Mouse (Mus musculus) testis, postnatal 14 days (tissue): ENCODE results near the gene 5730480H06Rik.

Source experiments
- DNase-seq: peaks from one replicate; pipeline ENCODE4 v3.0.0; 2021; ENCODE audit warnings: low spot score

Gene 5730480H06Rik

GRCm38 (mm10) chr5:48327652-48328051 lies at the start of gene 5730480H06Rik:
Gene 5730480H06Rik (plus strand): TSS chr5:48327952.
- DNase-seq: no peak

- DNase-seq: no peak
Observed at GRCm38 (mm10) chr5:48301186-48301585, 26.6 kb upstream of the 5730480H06Rik start.

GRCm38 (mm10) chr5:48315057-48315602 lies 12.6 kb upstream of the 5730480H06Rik start:
- no peak for DNase-seq

GRCm38 (mm10) chr5:48320597-48320996 lies 7.2 kb upstream of the 5730480H06Rik start:
- DNase-seq: no peak

- DNase-seq: no peak
Observed at GRCm38 (mm10) chr5:48326221-48326620, 1.5 kb upstream of the 5730480H06Rik start.

- no peak for DNase-seq
Observed at GRCm38 (mm10) chr5:48329751-48330150, 2.0 kb downstream of the 5730480H06Rik start.

- DNase-seq: no peak
Observed at GRCm38 (mm10) chr5:48330817-48331216, 3.1 kb downstream of the 5730480H06Rik start.

GRCm38 (mm10) chr5:48331441-48331840 lies 3.7 kb downstream of the 5730480H06Rik start:
- DNase-seq: no peak

- no peak for DNase-seq
Observed at GRCm38 (mm10) chr5:48333407-48333806, 5.7 kb downstream of the 5730480H06Rik start.

GRCm38 (mm10) chr5:48333884-48334513 lies 6.2 kb downstream of the 5730480H06Rik start:
- no peak for DNase-seq

GRCm38 (mm10) chr5:48340808-48341433 lies 13.2 kb downstream of the 5730480H06Rik start:
- no peak for DNase-seq

GRCm38 (mm10) chr5:48345095-48345982 lies 17.6 kb downstream of the 5730480H06Rik start:
- DNase-seq: no peak

- no peak for DNase-seq
Observed at GRCm38 (mm10) chr5:48345983-48346648, 18.4 kb downstream of the 5730480H06Rik start.

GRCm38 (mm10) chr5:48349309-48349708 lies 21.6 kb downstream of the 5730480H06Rik start:
- no peak for DNase-seq

GRCm38 (mm10) chr5:48371890-48372766 lies 44.4 kb downstream of the 5730480H06Rik start:
- peak; percentile 94 for DNase-seq

GRCm38 (mm10) chr5:48402497-48402896 lies 74.7 kb downstream of the 5730480H06Rik start:
- no peak for DNase-seq

- no peak for DNase-seq
Observed at GRCm38 (mm10) chr5:48408276-48408675, 80.5 kb downstream of the 5730480H06Rik start.

GRCm38 (mm10) chr5:48410348-48410747 lies 82.6 kb downstream of the 5730480H06Rik start:
- DNase-seq: peak; percentile 5

GRCm38 (mm10) chr5:48411462-48411861 lies 83.7 kb downstream of the 5730480H06Rik start:
- DNase-seq: no peak

GRCm38 (mm10) chr5:48412261-48412660 lies 84.5 kb downstream of the 5730480H06Rik start:
- no peak for DNase-seq

- DNase-seq: no peak
Observed at GRCm38 (mm10) chr5:48419741-48420140, 92.0 kb downstream of the 5730480H06Rik start.
